23 mouse cellular contexts compared by ENCODE assay signal in the genomic region with DNA sequence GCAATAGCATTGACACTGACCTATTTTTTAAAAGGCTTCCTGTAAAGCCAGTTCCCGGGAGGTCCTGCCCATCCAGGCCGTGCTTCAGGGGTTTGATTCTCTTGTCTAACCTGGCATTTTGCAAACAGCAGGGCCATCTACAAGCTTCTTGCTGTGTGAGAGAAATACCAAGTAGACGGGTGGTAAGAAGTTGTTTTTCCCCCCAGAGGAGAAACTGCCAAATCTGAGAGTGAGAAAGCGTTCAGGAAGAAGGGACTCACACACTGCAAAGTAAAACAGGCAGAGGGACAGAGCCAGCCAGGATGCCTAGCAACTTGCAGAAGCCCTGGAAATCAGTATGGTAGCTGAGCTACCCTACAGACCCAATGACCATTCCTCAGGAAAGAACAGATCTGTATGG.
"Had no signal": no experiment of that assay in that cellular context is flagged by ENCODE, and none has a peak within 500 bp of the region (broad histone marks: within the 10 kb centered on the region; RNA-seq: fewer than 3 reads in every experiment).

No protein-coding gene starts in this region.

- DNase-seq: gastrocnemius, postnatal 14 days; gastrocnemius, postnatal 36 days; heart, adult 11 months; heart, adult 2 months; heart, postnatal 14 days; heart, postnatal 36 days; kidney, adult 11 months; kidney, adult 2 months; kidney, adult 9 months; kidney, postnatal 14 days; kidney, postnatal 36 days; left cerebral cortex, postnatal 4 days had no signal

- H3K4me1 ChIP-seq: heart, embryonic 13.5 days; heart, embryonic 15.5 days; hindbrain, embryonic 15.5 days; kidney, embryonic 15.5 days; limb, embryonic 13.5 days; limb, embryonic 15.5 days had no signal

- H3K4me3 ChIP-seq: heart, adult 2 months; heart, embryonic 13.5 days; heart, embryonic 15.5 days; hindbrain, embryonic 15.5 days; kidney, embryonic 15.5 days; limb, embryonic 13.5 days; limb, embryonic 15.5 days; liver, embryonic 12.5 days had no signal

- ATAC-seq: intestine, embryonic 16.5 days; liver, embryonic 12.5 days had no signal

- H3K4me2 ChIP-seq: heart, embryonic 11.5 days; heart, embryonic 13.5 days; heart, embryonic 15.5 days; hindbrain, embryonic 15.5 days; kidney, embryonic 15.5 days; limb, embryonic 13.5 days; limb, embryonic 15.5 days; liver, embryonic 12.5 days had no signal

- H3K36me3 ChIP-seq: heart, embryonic 13.5 days; heart, embryonic 15.5 days; hindbrain, embryonic 15.5 days; kidney, embryonic 15.5 days; limb, embryonic 13.5 days; limb, embryonic 15.5 days; liver, embryonic 12.5 days had no signal

- H3K9ac ChIP-seq: heart, embryonic 13.5 days; heart, embryonic 15.5 days; hindbrain, embryonic 15.5 days; kidney, embryonic 15.5 days; limb, embryonic 13.5 days; limb, embryonic 15.5 days; liver, embryonic 12.5 days; liver, embryonic 14.5 days had no signal

- H3K27me3 ChIP-seq: heart, embryonic 13.5 days; heart, embryonic 15.5 days; hindbrain, embryonic 15.5 days; kidney, embryonic 15.5 days; limb, embryonic 13.5 days; limb, embryonic 15.5 days; liver, embryonic 12.5 days had no signal

- H3K27ac ChIP-seq: heart, adult 2 months; heart, embryonic 13.5 days; heart, embryonic 15.5 days; hindbrain, embryonic 15.5 days; kidney, embryonic 15.5 days; kidney, postnatal 0 days; limb, embryonic 13.5 days; limb, embryonic 15.5 days; liver, embryonic 12.5 days; liver, embryonic 14.5 days had no signal

- H3K9me3 ChIP-seq: heart, embryonic 15.5 days; hindbrain, embryonic 15.5 days; kidney, embryonic 15.5 days; limb, embryonic 13.5 days; limb, embryonic 15.5 days had no signal
